Mouse (Mus musculus) megakaryocyte, embryonic 14.5 days (primary cell): ENCODE measurements around the gene Olfr1019.

ENCODE experiments used
- FLI1 ChIP-seq: IDR thresholded peaks from 2 replicates; pipeline ENCODE4 v1.6.1; 2012; ENCODE audit warnings: low read length, inconsistent platforms, mixed read lengths
- GATA1 ChIP-seq: IDR thresholded peaks from 3 replicates; pipeline ENCODE4 v1.6.1; 2012; ENCODE audit warnings: mixed read lengths, low read length, inconsistent platforms, borderline replicate concordance

- TF ChIP-seq GATA1 (no peak), FLI1 (no peak)
Observed at GRCm38 (mm10) chr2:85846730-85847129, 1.4 kb upstream of the Olfr1019 start, which contains the start of gene Olfr1020.
